Mouse (Mus musculus) fat pad, adult 2 months (tissue): ENCODE data around the gene Mob3a.

Source experiments
- DNase-seq: peaks from one replicate; pipeline ENCODE4 v3.0.0-alpha.2; 2011; ENCODE audit warnings: low read depth, low spot score; ENCODE audit errors: extremely low read depth

The Mob3a gene

GRCm38 (mm10) chr10:80678601-80679377 lies 23.0 kb downstream of the Mob3a start:
- no peak for DNase-seq

DNA sequence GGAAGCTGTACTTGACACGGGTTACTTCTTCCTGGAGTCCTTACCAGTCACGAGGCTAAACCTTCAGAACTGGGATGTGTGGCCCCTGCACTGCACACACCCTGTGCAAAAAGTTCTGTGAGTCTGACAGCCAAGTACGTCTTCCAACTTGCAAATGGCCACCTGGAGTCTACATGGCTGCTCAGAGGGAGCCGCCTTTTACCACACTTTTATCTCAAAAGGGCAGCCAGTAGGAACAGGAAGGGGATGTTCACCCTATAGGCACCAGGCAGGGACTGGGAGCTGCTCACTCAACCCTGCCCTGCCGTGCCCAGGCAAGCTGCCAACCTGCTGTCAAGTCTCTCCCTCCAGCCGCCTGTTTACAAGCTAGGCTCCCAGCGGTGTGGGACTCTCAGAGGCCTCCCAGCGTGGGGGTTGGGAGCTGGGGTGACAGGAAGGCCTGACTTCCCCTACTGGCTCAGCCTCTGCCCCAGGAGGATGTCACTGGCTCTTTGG lies 23.8 kb downstream of the Mob3a start, which contains the start of gene Mknk2:
Gene Mknk2 (minus strand): TSS at position 171 of the 495 bp plus-strand sequence.
- DNase-seq: peak; percentile 61

DNA sequence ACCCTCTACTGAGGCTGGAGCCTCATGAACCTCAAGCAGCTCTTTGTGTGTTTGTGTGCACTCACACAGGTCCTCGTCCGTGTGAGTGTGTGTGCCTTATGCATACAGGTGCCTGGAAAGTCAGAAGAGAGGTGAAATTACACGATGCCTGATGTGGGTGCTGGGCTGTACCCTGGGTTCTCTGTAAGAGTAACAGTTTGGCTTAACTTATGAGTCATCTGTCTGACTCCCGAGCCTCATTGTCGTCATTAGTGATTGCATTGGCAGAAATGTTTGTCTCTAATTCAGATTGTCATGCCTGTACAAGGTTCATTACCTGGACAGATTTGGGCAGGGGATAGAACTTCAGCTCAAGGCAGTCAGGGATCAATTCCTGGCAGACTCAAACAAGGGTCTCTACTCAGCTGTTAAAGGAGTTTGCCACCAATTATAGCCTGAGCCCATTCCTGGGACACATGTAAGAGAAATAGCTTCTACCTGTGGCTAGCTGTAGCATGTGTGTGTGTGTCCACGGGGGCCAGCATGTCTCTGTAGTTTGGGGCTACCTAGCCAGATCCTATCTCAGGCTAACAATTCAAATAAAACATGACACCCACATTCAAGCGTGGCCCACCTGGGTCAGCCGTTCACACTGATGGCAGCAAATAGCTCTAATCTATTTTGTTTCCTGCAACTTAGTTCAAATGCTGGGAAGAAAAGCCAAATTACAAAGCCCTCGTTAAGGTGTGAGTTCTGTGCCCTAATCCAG lies 24.5 kb downstream of the Mob3a start:
- peak; percentile 76 for DNase-seq

DNA sequence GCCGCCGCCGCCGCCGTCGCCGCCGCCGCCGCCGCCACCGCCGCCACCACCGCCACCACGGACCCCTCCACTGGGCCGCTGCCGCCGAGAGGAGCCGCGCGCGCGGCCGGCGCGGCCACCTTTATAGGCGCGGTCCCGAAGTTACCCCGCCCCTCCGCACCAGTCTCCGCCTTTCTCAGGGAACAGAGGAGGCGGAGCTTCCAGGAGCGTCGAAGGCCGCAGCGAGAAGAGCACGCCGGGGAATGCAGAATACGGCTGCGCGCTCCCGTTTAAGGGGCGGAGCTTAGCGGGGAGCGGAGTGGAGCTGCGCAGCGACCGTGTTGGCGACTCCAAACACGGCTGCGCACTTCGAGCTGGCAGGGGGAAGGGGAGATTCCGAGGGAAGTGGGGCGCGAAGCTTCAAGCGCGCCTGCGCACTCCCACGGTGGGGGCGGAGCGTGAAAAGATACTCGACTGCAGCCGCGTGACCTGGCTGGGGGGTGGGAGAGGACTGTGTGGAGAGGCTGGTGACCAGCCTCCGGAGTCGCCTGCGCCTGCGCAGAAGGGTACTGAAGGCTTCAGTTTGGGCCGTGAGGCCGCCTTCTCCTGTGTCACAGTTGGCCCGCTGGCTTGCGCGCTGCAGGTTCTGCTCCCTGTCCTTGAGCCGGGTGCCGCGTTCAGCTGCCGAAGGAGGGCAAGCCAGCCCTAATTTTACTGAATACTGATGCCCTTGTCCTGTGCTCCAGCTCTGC lies 25.4 kb downstream of the Mob3a start:
- DNase-seq: peak; percentile 82

GRCm38 (mm10) chr10:80675405-80676197 lies 26.2 kb downstream of the Mob3a start:
- DNase-seq: no peak

- no peak for DNase-seq
Measured at GRCm38 (mm10) chr10:80674851-80675404, 26.8 kb downstream of the Mob3a start.

DNA sequence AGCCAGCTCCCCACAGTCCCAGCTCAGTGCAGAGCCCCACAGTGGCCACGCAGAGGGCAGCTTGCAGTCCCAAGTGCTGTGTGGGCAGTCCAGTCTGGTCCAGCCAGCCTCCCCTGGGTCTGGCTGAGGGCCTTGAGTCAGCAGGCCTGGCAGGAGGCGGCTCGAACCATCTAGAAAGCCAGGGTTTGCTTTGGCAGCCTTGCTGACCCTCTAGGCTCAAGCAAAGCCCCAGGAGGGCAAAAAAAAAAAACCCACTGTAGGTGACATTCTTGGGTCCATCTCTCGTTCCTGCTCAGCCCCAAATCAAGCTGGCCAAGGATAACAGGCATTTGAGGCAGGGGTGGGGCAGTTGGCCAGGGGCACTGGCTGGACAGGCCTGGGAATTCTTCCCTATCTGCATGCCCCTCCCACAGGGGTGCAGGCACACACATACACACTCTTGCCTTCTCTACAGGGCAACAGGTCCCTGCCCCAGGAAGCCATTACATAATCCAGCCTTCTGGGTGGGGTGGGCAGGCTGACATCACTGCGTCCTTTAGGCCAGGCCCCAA lies 27.5 kb downstream of the Mob3a start:
- no peak for DNase-seq

DNA sequence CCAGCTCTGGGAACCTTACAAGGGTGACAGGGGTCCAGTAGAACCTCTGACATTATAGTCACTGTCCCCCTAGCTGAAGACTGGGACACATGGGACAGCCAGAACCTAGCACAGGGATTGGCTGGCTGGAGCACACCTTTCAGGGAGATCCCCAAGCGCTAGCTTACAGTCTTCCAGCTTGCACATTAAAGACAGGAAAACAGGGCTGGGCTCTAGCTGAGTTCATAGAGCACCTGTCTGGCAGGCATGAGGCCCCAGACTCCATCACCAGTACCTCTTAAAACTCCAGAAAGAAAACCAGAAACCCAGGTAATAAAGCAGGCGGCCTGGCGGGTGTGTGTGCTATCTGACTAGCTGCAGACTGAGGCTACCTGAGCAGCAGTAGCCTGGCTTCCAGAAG lies 28.1 kb downstream of the Mob3a start:
- DNase-seq: no peak

GRCm38 (mm10) chr10:80671936-80672690 lies 29.7 kb downstream of the Mob3a start:
- no peak for DNase-seq

DNA sequence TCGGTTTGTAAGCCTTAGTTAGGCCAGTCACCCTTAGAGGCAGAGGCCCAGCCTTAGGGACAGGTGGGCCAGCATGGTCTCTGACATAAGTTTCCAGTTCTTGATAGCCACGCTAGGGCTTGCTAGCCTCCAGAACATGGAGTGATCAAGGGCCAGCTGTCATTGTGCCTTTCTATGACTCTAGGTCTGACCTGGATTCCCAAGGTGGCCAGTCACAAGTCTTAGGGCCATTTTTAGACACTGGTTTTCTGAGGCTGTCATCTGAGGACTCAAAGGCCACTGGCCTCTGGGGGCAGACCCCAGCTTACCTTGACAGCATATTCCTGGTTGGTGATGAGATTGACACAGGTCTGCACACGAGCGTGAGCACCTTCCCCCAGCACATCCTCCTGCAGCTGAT lies 30.5 kb downstream of the Mob3a start:
- no peak for DNase-seq

DNA sequence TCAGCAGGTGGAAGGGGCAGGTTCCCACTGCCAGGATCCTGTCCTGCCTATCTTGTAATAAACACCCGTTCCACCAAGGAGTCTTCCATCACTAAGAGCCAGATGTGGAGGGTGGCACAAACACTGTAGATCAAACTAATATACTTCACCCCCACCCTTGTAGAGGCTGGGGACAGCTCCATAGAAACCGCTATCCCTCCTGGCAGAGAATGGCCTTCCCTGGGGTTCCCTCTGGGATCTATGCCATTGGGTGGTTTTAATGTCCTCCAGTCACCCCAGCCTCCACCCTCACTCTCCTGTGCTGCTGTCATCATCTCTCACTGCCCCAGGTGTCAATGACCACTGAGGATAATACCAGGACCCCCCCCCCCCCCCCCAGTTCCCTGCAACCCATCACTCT lies 31.2 kb downstream of the Mob3a start:
- no peak for DNase-seq

DNA sequence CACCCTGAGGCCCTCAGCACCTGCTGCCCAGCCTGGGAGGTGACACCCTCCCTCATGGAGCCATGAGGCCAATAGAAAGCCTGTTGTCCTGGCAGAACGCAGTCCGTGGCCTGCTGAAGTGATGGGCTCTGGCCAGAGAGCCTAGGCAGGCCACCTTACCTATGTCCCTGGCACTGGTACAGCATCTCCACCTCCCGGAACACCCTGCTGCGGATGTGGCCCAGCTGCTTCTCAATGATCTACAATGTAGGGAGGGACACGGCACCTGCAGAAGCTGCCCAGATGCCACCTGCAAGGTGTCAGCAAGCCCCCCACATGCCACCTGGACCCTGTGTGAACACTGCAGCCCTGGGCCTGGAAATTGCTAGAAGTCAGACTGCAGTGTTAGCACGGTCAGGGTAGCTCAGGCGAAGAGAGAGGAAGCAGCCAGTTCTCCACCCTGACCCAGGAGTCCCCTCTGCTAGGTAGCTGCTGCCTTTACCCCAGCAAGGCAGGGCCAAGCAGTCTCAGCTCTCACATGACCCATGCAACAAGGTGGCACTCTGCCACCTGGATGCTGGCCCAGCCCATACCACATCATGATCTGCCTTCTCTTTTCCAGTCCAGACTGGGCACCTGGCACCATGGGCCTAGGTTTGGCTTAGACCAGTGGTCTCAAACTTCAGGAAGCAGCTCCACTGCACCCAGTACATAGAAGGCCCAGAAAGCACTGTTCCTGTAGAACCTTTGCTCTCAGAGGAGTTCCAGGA lies 31.9 kb downstream of the Mob3a start:
- no peak for DNase-seq

- DNase-seq: no peak
Measured at GRCm38 (mm10) chr10:80669018-80669417, 32.8 kb downstream of the Mob3a start.

DNA sequence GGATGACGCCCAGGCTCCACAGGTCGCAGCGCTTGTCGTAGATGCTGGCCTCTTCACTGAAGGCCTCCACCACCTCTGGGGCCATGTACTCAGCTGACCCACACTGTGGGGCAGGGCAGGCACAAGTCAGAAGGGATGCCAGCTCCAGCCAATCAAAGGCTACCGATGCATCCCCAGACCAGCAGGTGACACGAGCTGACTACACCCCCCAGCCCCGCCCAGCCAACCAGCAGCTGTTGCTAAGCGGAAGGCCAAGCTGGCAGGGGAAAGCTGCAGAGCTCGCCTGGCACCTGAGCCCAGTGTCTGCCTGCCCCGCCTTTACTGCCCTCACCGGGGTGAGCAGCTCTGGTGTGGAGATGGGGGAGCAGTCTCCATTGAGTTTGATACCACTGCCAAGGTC lies 33.2 kb downstream of the Mob3a start:
- DNase-seq: no peak

- DNase-seq: no peak
Measured at GRCm38 (mm10) chr10:80666837-80667412, 34.9 kb downstream of the Mob3a start.

DNA sequence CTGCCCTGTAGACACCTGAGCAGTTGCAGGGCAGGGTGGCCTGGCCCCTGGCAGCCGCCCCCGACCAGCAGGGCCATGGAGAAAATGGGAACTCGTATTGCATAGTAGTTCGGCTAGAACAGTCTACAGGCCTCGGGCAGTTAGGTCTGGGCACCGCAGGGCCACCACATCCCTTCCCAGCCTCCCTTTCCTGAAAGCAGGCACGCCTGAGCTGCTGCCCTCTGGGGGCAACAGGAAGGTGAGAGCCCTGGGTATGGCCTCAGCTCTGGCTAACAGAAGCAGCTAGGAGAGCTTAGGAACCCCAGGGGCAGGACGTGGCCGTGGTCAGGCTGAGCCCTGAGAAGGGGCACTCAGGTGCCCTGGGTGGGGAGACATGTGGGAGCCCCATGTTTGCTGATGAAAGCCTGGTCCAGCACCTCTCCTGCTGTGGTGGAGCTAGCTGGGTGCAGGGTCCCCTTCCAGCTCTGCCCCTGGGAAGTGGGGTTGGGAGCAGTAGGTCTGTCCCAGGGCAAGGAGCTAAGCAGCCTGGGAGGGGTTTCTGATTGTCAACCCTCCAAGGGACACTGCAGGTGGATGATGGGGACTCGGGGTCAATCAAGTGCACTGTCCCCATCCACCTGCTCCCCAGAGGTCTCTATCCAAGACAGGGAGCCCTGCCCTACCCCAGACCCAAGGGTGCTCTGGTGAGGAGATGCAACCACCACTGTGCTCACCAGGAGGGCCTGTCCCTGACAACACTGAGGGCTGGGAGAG lies 35.6 kb downstream of the Mob3a start:
- DNase-seq: no peak

DNA sequence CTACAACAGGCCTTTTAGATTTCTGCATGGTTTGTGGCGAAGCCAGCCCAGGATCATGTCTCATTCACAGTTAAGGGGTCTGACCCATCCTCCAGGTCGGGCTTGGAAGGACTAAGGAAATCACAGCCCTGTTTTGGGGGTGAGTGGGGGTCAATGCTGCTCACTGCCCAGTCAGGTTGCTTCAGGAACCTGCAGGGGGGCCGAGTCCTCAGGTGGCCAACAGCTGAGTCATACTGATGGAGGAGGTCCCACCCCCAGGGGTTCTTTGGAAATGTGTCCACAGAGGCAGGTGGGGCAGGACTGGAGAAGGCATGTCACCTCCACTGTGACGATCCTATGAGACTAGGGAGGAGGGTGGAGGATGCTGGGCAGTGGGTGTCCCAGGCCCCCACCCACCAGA lies 36.3 kb downstream of the Mob3a start:
- no peak for DNase-seq

DNA sequence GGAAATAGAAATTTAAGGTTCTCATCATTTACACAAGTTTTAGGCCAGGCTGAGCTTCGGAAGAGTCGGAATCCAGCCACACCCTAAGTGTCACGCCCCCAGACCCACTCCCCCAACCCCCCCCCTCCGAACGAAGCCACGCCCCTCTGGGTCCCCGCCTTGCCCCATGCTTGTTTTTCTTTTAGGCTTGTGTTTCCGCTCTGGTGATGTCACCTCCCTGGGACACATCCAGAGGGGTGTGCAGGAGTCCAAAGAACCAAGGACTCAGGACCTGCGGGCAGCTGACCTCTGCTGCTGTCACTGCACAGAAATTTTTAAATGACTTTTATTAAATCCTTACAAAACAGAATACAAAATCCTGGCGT lies 36.8 kb downstream of the Mob3a start:
- no peak for DNase-seq
